Mouse (Mus musculus): ENCODE measurements around the gene Vti1a.

The Vti1a gene

GRCm38 (mm10) chr19:55377465-55377864 is 61.4 kb downstream of the Vti1a start:
- in situ Hi-C loops (cut with MboI, MseI) = no loop called here

GRCm38 (mm10) chr19:55378884-55379283 is 62.8 kb downstream of the Vti1a start:
- in situ Hi-C loops (cut with MboI, MseI) = no loop called here

- in situ Hi-C loops (cut with MboI, MseI) = no loop called here
Observed at GRCm38 (mm10) chr19:55380764-55381163, 64.7 kb downstream of the Vti1a start.

- in situ Hi-C loops (cut with MboI, MseI) = no loop called here
Observed at GRCm38 (mm10) chr19:55381343-55381742, 65.2 kb downstream of the Vti1a start.

- in situ Hi-C loops (cut with MboI, MseI) = no loop called here
Observed at GRCm38 (mm10) chr19:55382745-55383144, 66.7 kb downstream of the Vti1a start.

- in situ Hi-C loops (cut with MboI, MseI) = no loop called here
Observed at GRCm38 (mm10) chr19:55384634-55385033, 68.5 kb downstream of the Vti1a start.

GRCm38 (mm10) chr19:55389019-55389418 is 72.9 kb downstream of the Vti1a start:
- in situ Hi-C loops (cut with MboI, MseI) = no loop called here

GRCm38 (mm10) chr19:55390323-55390722 is 74.2 kb downstream of the Vti1a start:
- in situ Hi-C loops (cut with MboI, MseI) = no loop called here

- in situ Hi-C loops (cut with MboI, MseI) = no loop called here
Observed at GRCm38 (mm10) chr19:55401638-55402037, 85.5 kb downstream of the Vti1a start.

- in situ Hi-C loops (cut with MboI, MseI) = no loop called here
Observed at GRCm38 (mm10) chr19:55408486-55408885, 92.4 kb downstream of the Vti1a start.

GRCm38 (mm10) chr19:55411415-55411814 is 95.3 kb downstream of the Vti1a start:
- in situ Hi-C loops (cut with MboI, MseI) = no loop called here

- in situ Hi-C loops (cut with MboI, MseI) = no loop called here
Observed at GRCm38 (mm10) chr19:55411894-55412293, 95.8 kb downstream of the Vti1a start.

- in situ Hi-C loops (cut with MboI, MseI) = no loop called here
Observed at GRCm38 (mm10) chr19:55414050-55414449, 98.0 kb downstream of the Vti1a start.

- in situ Hi-C loops (cut with MboI, MseI) = no loop called here
Observed at GRCm38 (mm10) chr19:55418756-55419155, 102.7 kb downstream of the Vti1a start.

GRCm38 (mm10) chr19:55419961-55420360 is 103.9 kb downstream of the Vti1a start:
- in situ Hi-C loops (cut with MboI, MseI) = no loop called here

GRCm38 (mm10) chr19:55421816-55422215 is 105.7 kb downstream of the Vti1a start:
- in situ Hi-C loops (cut with MboI, MseI) = no loop called here

GRCm38 (mm10) chr19:55422311-55423064 is 106.4 kb downstream of the Vti1a start:
- in situ Hi-C loops (cut with MboI, MseI) = no loop called here

- in situ Hi-C loops (cut with MboI, MseI) = no loop called here
Observed at GRCm38 (mm10) chr19:55423065-55423716, 107.1 kb downstream of the Vti1a start.

- in situ Hi-C loops (cut with MboI, MseI) = no loop called here
Observed at GRCm38 (mm10) chr19:55423952-55424351, 107.9 kb downstream of the Vti1a start.

GRCm38 (mm10) chr19:55424507-55424906 is 108.4 kb downstream of the Vti1a start:
- in situ Hi-C loops (cut with MboI, MseI) = no loop called here

- in situ Hi-C loops (cut with MboI, MseI) = no loop called here
Observed at GRCm38 (mm10) chr19:55440306-55440705, 124.2 kb downstream of the Vti1a start.

GRCm38 (mm10) chr19:55443618-55444017 is 127.5 kb downstream of the Vti1a start:
- in situ Hi-C loops (cut with MboI, MseI) = no loop called here

GRCm38 (mm10) chr19:55449084-55449483 is 133.0 kb downstream of the Vti1a start:
- in situ Hi-C loops (cut with MboI, MseI) = no loop called here
